Mouse (Mus musculus) hindbrain, embryonic 15.5 days (tissue): Measurements from ENCODE around the gene Dnmt3b. TPM values are rescaled to one million over a fixed set of nuclear protein-coding genes. Genes with fewer than 3 reads are reported as not detected.
"Not testable (repeated sequence)": the region's sequence is repeated elsewhere in the genome, so short reads cannot be mapped to it uniquely, and the experiment has no call there.

Source experiments
- ATAC-seq: fragments of 200-750 bp; cut with Nextera tagmentation; 2 replicates; pipeline ENCODE4 v1.8.0; 2017; ENCODE audit warnings: low read depth, moderate number of reproducible peaks, moderate TSS enrichment; ENCODE audit not compliant: low FRiP score
- H3K27ac ChIP-seq: fragments of 300-500 bp; sonication (generic); replicated peaks from 2 replicates; pipeline ENCODE4 v1.5.1; 2015; ENCODE audit warnings: mild to moderate bottlenecking, inconsistent platforms
- H3K27me3 ChIP-seq: fragments of 300-500 bp; sonication (generic); 2 replicates; pipeline ENCODE4 v1.6.1; 2015; ENCODE audit warnings: control low read depth, inconsistent platforms
- H3K36me3 ChIP-seq: fragments of 300-500 bp; sonication (generic); 2 replicates; pipeline ENCODE4 v1.6.1; 2015; ENCODE audit warnings: control low read depth, inconsistent platforms
- H3K4me1 ChIP-seq: fragments of 300-500 bp; sonication (generic); replicated peaks from 2 replicates; pipeline ENCODE4 v1.6.1; 2015; ENCODE audit warnings: control low read depth, inconsistent platforms
- H3K4me2 ChIP-seq: fragments of 300-500 bp; sonication (generic); 2 replicates; pipeline ENCODE4 v1.6.1; 2015; ENCODE audit warnings: moderate library complexity, mild to moderate bottlenecking, inconsistent platforms
- H3K4me3 ChIP-seq: fragments of 300-500 bp; sonication (generic); 2 replicates; pipeline ENCODE4 v1.5.1; 2015; ENCODE audit warnings: mild to moderate bottlenecking, inconsistent platforms
- H3K9ac ChIP-seq: fragments of 300-500 bp; sonication (generic); 2 replicates; pipeline ENCODE4 v1.6.1; 2015; ENCODE audit warnings: inconsistent platforms
- H3K9me3 ChIP-seq: fragments of 300-500 bp; sonication (generic); 2 replicates; pipeline ENCODE4 v1.6.1; 2016; ENCODE audit warnings: control low read depth, inconsistent platforms
- WGBS: fragments of 180-500 bp; shearing (Covaris S2); methylation state at CpG from one replicate; pipeline ENCODE4 v1.1.7; 2015; 5-methylcytosine and 5-hydroxymethylcytosine counted together
- polyA plus RNA-seq: library from polyadenylated mRNA; unstranded; fragments of >200 nt; fragmentation: Nextera tagmentation; extraction: Ambion mirVana; gene quantifications from 2 replicates; pipeline ENCODE4 v1.2.1, GENCODE M21; 2015

Gene Dnmt3b
- polyA plus RNA-seq, 1 experiment from 2014 or later = 3.5 TPM

DNA sequence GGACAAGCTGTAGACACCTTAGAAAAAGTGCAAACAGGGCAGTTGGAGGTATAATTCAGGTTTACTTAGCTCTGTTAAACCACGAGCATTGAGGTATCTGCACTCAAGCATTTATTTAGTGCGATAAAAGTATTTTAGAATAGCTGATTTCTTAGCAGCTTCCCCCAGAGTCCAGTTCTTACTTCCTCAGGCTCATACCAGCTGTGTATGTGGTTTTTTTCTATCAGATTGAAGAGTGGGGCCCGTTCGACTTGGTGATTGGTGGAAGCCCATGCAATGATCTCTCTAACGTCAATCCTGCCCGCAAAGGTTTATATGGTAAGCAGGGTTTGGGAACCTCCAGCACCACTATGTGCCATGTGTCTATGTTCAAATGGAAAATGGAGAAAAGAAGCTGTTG, 27.7 kb downstream of the Dnmt3b start:
- 96% methylated on average over 6 of the region's 6 CpGs for WGBS
- H3K27me3 ChIP-seq = no peaks in the 10 kb centered on the region
- no peak overlapping the region for H3K9ac ChIP-seq
- no peak for ATAC-seq
- H3K36me3 ChIP-seq = no peaks in the 10 kb centered on the region
- H3K9me3 ChIP-seq = no peaks in the 10 kb centered on the region
- H3K4me3 ChIP-seq = no peak overlapping the region
- no peaks in the 10 kb centered on the region for H3K4me1 ChIP-seq
- no peak overlapping the region for H3K27ac ChIP-seq
- no peak overlapping the region for H3K4me2 ChIP-seq

- Histone ChIP-seq H3K9ac (no peak overlapping the region), H3K27ac (no peak overlapping the region), H3K4me3 (no peak overlapping the region), H3K4me1 (no peaks in the 10 kb centered on the region), H3K9me3 (no peaks in the 10 kb centered on the region), H3K36me3 (no peaks in the 10 kb centered on the region), H3K27me3 (no peaks in the 10 kb centered on the region), H3K4me2 (no peak overlapping the region)
- WGBS = 85% methylated on average over 7 of the region's 7 CpGs
- ATAC-seq = no peak
Measured at GRCm38 (mm10) chr2:153677550-153677949, 28.3 kb downstream of the Dnmt3b start.

DNA sequence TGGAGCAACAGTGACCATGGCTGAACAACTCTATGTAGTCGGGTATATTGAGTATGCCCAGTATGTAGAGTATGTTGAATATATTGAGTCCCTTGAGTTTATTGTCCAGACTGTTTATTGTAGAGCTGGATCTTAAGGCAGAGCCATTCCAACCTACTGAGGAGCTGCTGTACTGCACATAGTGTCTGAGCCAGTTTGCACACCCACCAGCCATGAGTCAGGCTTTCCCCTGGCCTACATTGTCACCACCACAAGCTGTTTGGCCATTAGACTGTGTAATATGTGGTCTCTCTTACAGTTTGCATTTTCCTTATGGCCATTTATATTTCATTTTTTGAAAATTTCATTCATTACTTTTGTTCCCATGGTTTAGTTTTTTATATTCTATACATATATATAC, 30.7 kb downstream of the Dnmt3b start:
- H3K4me2 ChIP-seq = no peak overlapping the region
- ATAC-seq = no peak
- 98% methylated on average over 1 of the region's 1 CpGs for WGBS
- H3K4me3 ChIP-seq = no peak overlapping the region
- H3K9me3 ChIP-seq = no peaks in the 10 kb centered on the region
- H3K4me1 ChIP-seq = no peaks in the 10 kb centered on the region
- H3K27me3 ChIP-seq = no peaks in the 10 kb centered on the region
- H3K27ac ChIP-seq = no peak overlapping the region
- no peaks in the 10 kb centered on the region for H3K36me3 ChIP-seq
- no peak overlapping the region for H3K9ac ChIP-seq

GRCm38 (mm10) chr2:153693413-153693812, 44.2 kb downstream of the Dnmt3b start:
- not testable (repeated sequence) for H3K27ac ChIP-seq, H3K4me1 ChIP-seq, H3K4me3 ChIP-seq, H3K9me3 ChIP-seq, H3K36me3 ChIP-seq, H3K27me3 ChIP-seq, H3K4me2 ChIP-seq, H3K9ac ChIP-seq, ATAC-seq
- 87% methylated on average over 6 of the region's 7 CpGs for WGBS

GRCm38 (mm10) chr2:153694462-153695085, 45.3 kb downstream of the Dnmt3b start:
- WGBS = 69% methylated on average over 19 of the region's 19 CpGs
- ATAC-seq = no peak
- no peaks in the 10 kb centered on the region for H3K36me3 ChIP-seq

DNA sequence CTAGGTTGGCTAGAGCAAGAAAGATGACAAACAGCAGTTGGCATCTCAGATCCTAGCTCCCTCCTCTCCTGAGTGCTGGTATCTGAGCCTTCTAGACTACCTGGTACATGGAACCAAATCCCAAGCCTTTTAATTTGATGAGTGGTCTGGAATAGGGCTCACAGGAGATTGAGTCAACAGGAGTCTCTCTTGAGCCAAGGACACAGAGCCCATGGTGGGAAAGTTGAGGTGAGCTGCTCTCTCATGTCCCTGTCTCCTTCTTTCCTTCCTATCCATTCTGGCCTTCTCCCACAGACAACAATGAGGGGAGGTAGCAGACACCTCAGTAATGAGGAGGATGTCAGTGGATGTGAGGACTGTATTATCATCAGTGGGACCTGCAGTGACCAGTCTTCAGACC, 47.1 kb downstream of the Dnmt3b start, which contains the start of gene Dnmt3c:
Gene Dnmt3c (plus strand): TSS at position 301 of the 400 bp plus-strand sequence.
- no peak for ATAC-seq
- Histone ChIP-seq H3K4me2 (no peak within 1 kb of the TSS), H3K4me3 (no peak within 1 kb of the TSS), H3K36me3 (no peaks in the 10 kb centered on the region), H3K9me3 (no peaks in the 10 kb centered on the region), H3K27ac (no peak within 1 kb of the TSS), H3K9ac (no peak within 1 kb of the TSS), H3K4me1 (no peaks in the 10 kb centered on the region), H3K27me3 (no peaks in the 10 kb centered on the region)

More at GRCm38 (mm10) chr2:153694462-153695085, 45.3 kb downstream of the Dnmt3b start:
- Histone ChIP-seq H3K9me3 (no peaks in the 10 kb centered on the region), H3K27me3 (no peaks in the 10 kb centered on the region), H3K27ac (no peak overlapping the region), H3K9ac (no peak overlapping the region), H3K4me3 (no peak overlapping the region), H3K4me1 (no peaks in the 10 kb centered on the region), H3K4me2 (no peak overlapping the region)

- H3K27me3 ChIP-seq = no peaks in the 10 kb centered on the region
- 39% methylated on average over 6 of the region's 6 CpGs for WGBS
- no peaks in the 10 kb centered on the region for H3K9me3 ChIP-seq
- no peaks in the 10 kb centered on the region for H3K4me1 ChIP-seq
- no peak for ATAC-seq
- H3K4me2 ChIP-seq = no peak overlapping the region
- H3K27ac ChIP-seq = no peak overlapping the region
- H3K4me3 ChIP-seq = no peak overlapping the region
- no peak overlapping the region for H3K9ac ChIP-seq
- H3K36me3 ChIP-seq = no peaks in the 10 kb centered on the region
Measured at GRCm38 (mm10) chr2:153703389-153703788, 54.1 kb downstream of the Dnmt3b start.

DNA sequence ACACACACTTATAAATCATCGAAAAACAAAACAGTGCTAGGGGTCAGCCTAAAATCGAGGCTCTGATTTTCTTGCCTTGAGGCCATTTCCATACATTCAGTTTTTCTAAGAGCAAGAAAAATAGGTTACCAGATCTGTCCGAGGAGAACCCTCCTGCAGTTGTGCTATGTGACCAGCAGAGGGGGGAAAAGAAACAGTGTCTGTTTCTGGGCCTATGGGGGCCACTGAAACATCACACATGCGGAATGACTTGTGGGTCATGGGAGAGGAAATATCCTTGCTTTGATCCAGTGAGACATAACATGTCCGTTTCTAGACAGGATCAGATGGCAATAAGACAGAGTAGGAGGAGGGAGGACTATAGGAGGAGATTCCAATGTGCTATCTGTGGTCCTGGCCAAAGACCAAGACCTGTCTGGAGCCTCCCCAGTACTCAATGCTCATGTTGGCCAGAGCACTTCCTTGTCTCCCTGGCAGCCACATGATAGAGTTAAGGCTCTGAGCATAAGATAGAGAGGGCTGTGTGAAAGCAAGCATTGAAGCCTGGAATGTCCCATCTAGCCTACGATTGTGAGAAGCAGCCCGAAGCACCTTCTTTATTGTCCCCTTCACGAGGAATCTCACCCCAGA, 61.6 kb downstream of the Dnmt3b start:
- H3K4me2 ChIP-seq = no peak overlapping the region
- ATAC-seq = no peak
- no peaks in the 10 kb centered on the region for H3K36me3 ChIP-seq
- H3K9ac ChIP-seq = no peak overlapping the region
- H3K4me1 ChIP-seq = peaks cover 9% of the 10 kb centered on the region; the same call in 1 of the 2 replicates
- WGBS = 49% methylated on average over 8 of the region's 8 CpGs
- H3K4me3 ChIP-seq = no peak overlapping the region
- H3K27ac ChIP-seq = no peak overlapping the region
- no peaks in the 10 kb centered on the region for H3K9me3 ChIP-seq
- no peaks in the 10 kb centered on the region for H3K27me3 ChIP-seq

- peak overlapping the region; percentile 71 for H3K27ac ChIP-seq
- no peaks in the 10 kb centered on the region for H3K27me3 ChIP-seq
- ATAC-seq = peak; percentile 70
- no peaks in the 10 kb centered on the region for H3K36me3 ChIP-seq
- no peak overlapping the region for H3K9ac ChIP-seq
- peaks cover 9% of the 10 kb centered on the region; the same call in 1 of the 2 replicates for H3K4me1 ChIP-seq
- H3K4me3 ChIP-seq = no peak overlapping the region
- H3K9me3 ChIP-seq = no peaks in the 10 kb centered on the region
- WGBS = 14% methylated on average over 3 of the region's 3 CpGs
- no peak overlapping the region for H3K4me2 ChIP-seq
Measured at GRCm38 (mm10) chr2:153712646-153713091, 63.4 kb downstream of the Dnmt3b start.

DNA sequence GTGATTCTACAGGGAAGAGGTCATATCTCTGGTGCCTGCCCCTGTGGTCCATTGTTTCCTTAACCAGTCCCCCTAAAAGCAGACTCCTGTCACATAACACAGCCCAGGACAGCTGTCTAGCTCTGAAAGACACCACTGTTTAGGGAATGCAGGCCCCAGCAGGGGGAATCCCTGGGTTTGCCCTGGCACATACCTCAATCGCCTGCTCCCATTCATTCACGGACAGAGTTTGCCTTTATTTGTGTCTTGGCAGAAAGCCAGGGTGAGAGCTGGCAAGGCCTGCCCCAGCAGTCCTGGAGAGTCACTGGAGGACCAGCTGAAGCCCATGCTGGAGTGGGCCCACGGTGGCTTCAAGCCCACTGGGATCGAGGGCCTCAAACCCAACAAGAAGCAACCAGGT, 64.0 kb downstream of the Dnmt3b start:
- 16% methylated on average over 4 of the region's 4 CpGs for WGBS
- Histone ChIP-seq H3K27me3 (no peaks in the 10 kb centered on the region), H3K36me3 (no peaks in the 10 kb centered on the region), H3K9me3 (no peaks in the 10 kb centered on the region), H3K27ac (peak overlapping the region; percentile 71), H3K4me3 (no peak overlapping the region), H3K4me1 (peaks cover 9% of the 10 kb centered on the region; the same call in 1 of the 2 replicates), H3K9ac (no peak overlapping the region), H3K4me2 (no peak overlapping the region)
- ATAC-seq = peak; percentile 91

- H3K27ac ChIP-seq, H3K4me1 ChIP-seq, H3K36me3 ChIP-seq, H3K9me3 ChIP-seq, ATAC-seq, H3K4me2 ChIP-seq, H3K27me3 ChIP-seq, H3K9ac ChIP-seq, H3K4me3 ChIP-seq: not testable (repeated sequence)
- WGBS = 87% methylated on average over 3 of the region's 3 CpGs
Measured at GRCm38 (mm10) chr2:153717861-153718260, 68.6 kb downstream of the Dnmt3b start.

DNA sequence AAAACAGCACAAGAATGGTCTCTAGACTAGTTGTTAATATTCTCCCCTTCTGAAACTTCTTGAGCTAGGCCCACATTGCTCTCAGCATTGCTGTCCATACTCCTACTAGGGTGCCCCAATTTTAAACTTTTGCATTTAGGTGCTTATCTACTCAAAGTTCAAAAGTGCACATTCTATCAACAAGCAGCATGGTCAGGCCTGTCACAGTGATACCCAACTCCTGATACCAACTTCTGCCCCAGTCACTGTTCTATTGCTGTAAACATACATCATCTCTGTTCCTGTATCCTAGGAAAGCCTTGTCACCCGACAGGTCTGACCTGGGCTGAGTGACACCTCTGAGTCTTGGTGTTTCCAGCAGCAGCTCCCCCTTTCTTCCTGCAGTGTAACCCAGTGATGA, 73.8 kb downstream of the Dnmt3b start:
- ATAC-seq = no peak
- WGBS = 85% methylated on average over 1 of the region's 1 CpGs
- Histone ChIP-seq H3K4me1 (no peaks in the 10 kb centered on the region), H3K27me3 (no peaks in the 10 kb centered on the region), H3K36me3 (no peaks in the 10 kb centered on the region), H3K4me3 (no peak overlapping the region), H3K9ac (no peak overlapping the region), H3K27ac (no peak overlapping the region), H3K4me2 (no peak overlapping the region), H3K9me3 (no peaks in the 10 kb centered on the region)
